Mouse (Mus musculus): ENCODE results near the gene Cav3. TPM values are rescaled to one million over a fixed set of nuclear protein-coding genes. Genes with fewer than 3 reads are reported as not detected.

Gene Cav3
- polyA plus RNA-seq, 1 experiment = not detected

DNA sequence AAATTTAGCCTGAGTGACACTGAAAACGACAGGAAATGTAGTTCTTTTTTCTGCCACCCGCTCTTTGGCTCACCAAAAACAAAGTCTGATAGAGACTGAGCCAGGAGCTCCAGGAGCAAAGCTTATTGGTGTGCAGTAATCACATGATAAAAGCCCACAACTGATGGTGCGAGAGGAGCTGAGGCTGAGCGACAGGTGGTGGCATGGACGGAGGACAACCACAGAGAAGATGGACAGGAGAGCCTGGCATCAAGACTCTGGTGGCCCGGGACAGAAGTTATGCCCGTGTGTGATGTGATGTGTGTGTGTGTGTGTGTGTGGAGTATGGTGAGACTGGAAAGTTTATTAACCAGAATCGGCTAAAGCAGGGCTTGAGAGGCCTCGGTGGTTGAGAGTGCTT lies 34.1 kb downstream of the Cav3 start:
- Histone ChIP-seq H3K9me3 (peaks cover 2% of the 10 kb centered on the region; the same call in 1 of the 2 replicates), H3K27me3 (replicated peaks) (peaks cover 49% of the 10 kb centered on the region), H3K36me3 (replicated peaks; ENCODE audit: low read length) (no peaks in the 10 kb centered on the region), H3K4me1 (peaks cover 26% of the 10 kb centered on the region), H3K4me3 (replicated peaks) (no peak overlapping the region)
- TF ChIP-seq GATA1 (IDR thresholded peaks at IDR 0.05; ENCODE audit: borderline replicate concordance, low read length) = no peak
- TF ChIP-seq FLI1 (IDR thresholded peaks at IDR 0.05; ENCODE audit: low read length) = no peak

- peaks cover 37% of the 10 kb centered on the region for H3K27me3 ChIP-seq (replicated peaks)
- H3K4me3 ChIP-seq (replicated peaks) = no peak overlapping the region
- H3K4me1 ChIP-seq = peaks cover 16% of the 10 kb centered on the region
- TF ChIP-seq GATA1 (IDR thresholded peaks at IDR 0.05; ENCODE audit: borderline replicate concordance, low read length) (no peak), FLI1 (IDR thresholded peaks at IDR 0.05; ENCODE audit: low read length) (no peak)
- no peaks in the 10 kb centered on the region for H3K9me3 ChIP-seq
- H3K36me3 ChIP-seq (replicated peaks; ENCODE audit: low read length) = no peaks in the 10 kb centered on the region
Measured at GRCm38 (mm10) chr6:112494620-112495081, 35.3 kb downstream of the Cav3 start.

DNA sequence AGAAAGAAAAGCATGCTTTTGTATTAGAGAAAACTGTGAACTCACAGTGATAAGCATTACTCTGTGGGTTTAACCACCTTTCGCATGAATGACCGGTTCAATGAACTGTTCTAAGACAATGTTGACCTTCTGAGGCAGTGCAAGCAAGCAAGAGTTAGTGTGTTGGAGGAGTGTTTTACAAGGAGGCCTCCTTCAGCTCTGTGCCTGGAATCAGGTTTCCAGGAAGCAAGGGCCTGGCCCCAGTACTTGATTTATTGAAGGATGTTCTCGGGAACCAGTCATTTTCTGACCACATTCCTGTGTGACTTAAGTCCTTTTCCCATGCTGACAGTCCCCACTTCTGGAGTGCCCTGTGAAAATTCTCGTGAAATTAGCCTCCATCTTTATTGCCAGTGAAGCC lies 35.9 kb downstream of the Cav3 start:
- Histone ChIP-seq H3K4me1 (peaks cover 11% of the 10 kb centered on the region), H3K27me3 (replicated peaks) (peaks cover 31% of the 10 kb centered on the region), H3K4me3 (replicated peaks) (no peak overlapping the region), H3K36me3 (replicated peaks; ENCODE audit: low read length) (no peaks in the 10 kb centered on the region), H3K9me3 (no peaks in the 10 kb centered on the region)
- TF ChIP-seq FLI1 (IDR thresholded peaks at IDR 0.05; ENCODE audit: low read length) = no peak
- no peak for TF ChIP-seq GATA1 (IDR thresholded peaks at IDR 0.05; ENCODE audit: borderline replicate concordance, low read length)

- TF ChIP-seq GATA1 (IDR thresholded peaks at IDR 0.05; ENCODE audit: borderline replicate concordance, low read length) (no peak), FLI1 (IDR thresholded peaks at IDR 0.05; ENCODE audit: low read length) (no peak)
- H3K27me3 ChIP-seq (replicated peaks) = peaks cover 25% of the 10 kb centered on the region
- no peak overlapping the region for H3K4me3 ChIP-seq (replicated peaks)
- H3K36me3 ChIP-seq (replicated peaks; ENCODE audit: low read length) = no peaks in the 10 kb centered on the region
- peaks cover 8% of the 10 kb centered on the region for H3K4me1 ChIP-seq
- no peaks in the 10 kb centered on the region for H3K9me3 ChIP-seq
Measured at GRCm38 (mm10) chr6:112496291-112497060, 37.2 kb downstream of the Cav3 start.

DNA sequence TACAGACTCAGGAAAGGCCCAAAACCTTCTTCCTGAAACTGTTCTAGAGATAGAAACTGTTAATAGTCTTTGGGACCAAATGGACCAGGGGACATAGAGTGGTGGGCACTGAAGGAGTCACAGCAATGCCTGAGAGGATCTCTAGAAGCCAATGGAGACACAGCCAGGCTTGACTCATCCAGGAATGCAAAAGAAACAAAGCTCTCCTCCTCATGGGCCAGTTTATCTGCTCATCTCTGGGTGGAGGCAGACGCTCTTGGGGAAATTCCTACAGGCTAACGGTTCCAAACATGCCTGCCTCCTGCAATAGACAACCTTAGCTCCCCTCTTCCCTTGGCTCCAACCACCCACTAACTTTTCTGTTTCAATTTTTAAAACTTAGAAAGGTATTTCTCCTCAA lies 38.2 kb downstream of the Cav3 start:
- no peaks in the 10 kb centered on the region for H3K36me3 ChIP-seq (replicated peaks; ENCODE audit: low read length)
- peaks cover 8% of the 10 kb centered on the region for H3K4me1 ChIP-seq
- H3K9me3 ChIP-seq = no peaks in the 10 kb centered on the region
- TF ChIP-seq FLI1 (IDR thresholded peaks at IDR 0.05; ENCODE audit: low read length) (no peak), GATA1 (IDR thresholded peaks at IDR 0.05; ENCODE audit: borderline replicate concordance, low read length) (no peak)
- peaks cover 16% of the 10 kb centered on the region for H3K27me3 ChIP-seq (replicated peaks)
- no peak overlapping the region for H3K4me3 ChIP-seq (replicated peaks)

GRCm38 (mm10) chr6:112498716-112499115 lies 39.4 kb downstream of the Cav3 start:
- Histone ChIP-seq H3K36me3 (replicated peaks; ENCODE audit: low read length) (no peaks in the 10 kb centered on the region), H3K27me3 (replicated peaks) (peaks cover 4% of the 10 kb centered on the region), H3K9me3 (no peaks in the 10 kb centered on the region), H3K4me1 (peaks cover 8% of the 10 kb centered on the region), H3K4me3 (replicated peaks) (no peak overlapping the region)
- TF ChIP-seq FLI1 (IDR thresholded peaks at IDR 0.05; ENCODE audit: low read length) = no peak
- TF ChIP-seq GATA1 (IDR thresholded peaks at IDR 0.05; ENCODE audit: borderline replicate concordance, low read length) = no peak

DNA sequence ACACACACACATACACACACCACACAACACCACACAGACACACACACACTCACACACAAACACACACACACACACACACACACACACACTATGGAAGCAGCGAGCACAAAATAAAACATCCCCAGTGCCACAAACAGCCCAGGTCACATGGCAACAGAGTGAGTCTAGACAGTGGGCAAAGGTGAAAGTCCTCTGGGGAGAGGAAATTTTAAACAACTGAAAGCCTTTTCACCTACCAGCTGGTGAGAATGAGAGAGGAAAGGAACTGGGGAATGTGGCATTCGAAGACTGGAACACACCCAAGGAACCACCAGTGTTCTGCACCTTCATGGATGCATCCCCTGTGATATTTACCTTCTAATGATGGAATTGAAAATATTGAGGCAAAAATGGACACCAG lies 40.2 kb downstream of the Cav3 start:
- TF ChIP-seq GATA1 (IDR thresholded peaks at IDR 0.05; ENCODE audit: borderline replicate concordance, low read length) (no peak), FLI1 (IDR thresholded peaks at IDR 0.05; ENCODE audit: low read length) (no peak)
- no peaks in the 10 kb centered on the region for H3K9me3 ChIP-seq
- H3K27me3 ChIP-seq (replicated peaks) = peaks cover 4% of the 10 kb centered on the region

DNA sequence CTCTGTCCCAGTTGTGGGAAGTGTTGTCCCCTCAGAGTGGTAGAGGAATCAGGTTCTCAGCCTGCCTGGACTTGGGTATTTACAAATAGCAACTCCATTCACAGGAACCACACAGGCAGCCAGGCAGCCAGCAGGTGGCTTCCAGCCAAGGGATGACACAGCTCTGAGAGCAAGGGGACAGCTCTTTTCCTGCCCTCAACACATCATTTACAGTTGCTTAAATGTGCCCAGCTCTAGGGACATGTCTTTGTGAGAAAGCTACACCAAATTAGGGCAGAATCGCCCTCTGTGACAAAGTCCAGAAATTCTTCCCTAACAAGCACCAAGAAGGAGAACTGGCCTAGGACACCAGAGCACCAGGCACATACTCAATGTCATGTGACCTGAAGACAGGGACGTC lies 41.9 kb downstream of the Cav3 start:
- Histone ChIP-seq H3K4me3 (replicated peaks) (no peak overlapping the region), H3K36me3 (replicated peaks; ENCODE audit: low read length) (no peaks in the 10 kb centered on the region), H3K4me1 (peaks cover 5% of the 10 kb centered on the region), H3K27me3 (replicated peaks) (peaks cover 4% of the 10 kb centered on the region), H3K9me3 (no peaks in the 10 kb centered on the region)
- no peak for TF ChIP-seq FLI1 (IDR thresholded peaks at IDR 0.05; ENCODE audit: low read length)
- TF ChIP-seq GATA1 (IDR thresholded peaks at IDR 0.05; ENCODE audit: borderline replicate concordance, low read length) = no peak

More for the DNA sequence above, 40.2 kb downstream of the Cav3 start:
- H3K36me3 ChIP-seq (replicated peaks; ENCODE audit: low read length) = no peaks in the 10 kb centered on the region
- H3K4me3 ChIP-seq (replicated peaks) = no peak overlapping the region
- H3K4me1 ChIP-seq = peaks cover 8% of the 10 kb centered on the region

GRCm38 (mm10) chr6:112507617-112508016 lies 48.3 kb downstream of the Cav3 start:
- H3K4me1 ChIP-seq = peaks cover 7% of the 10 kb centered on the region
- 0 out of 2 replicates have a peak, but pooled peaks cover 4% of the 10 kb centered on the region for H3K9me3 ChIP-seq
- H3K4me3 ChIP-seq (replicated peaks) = no peak overlapping the region
- no peaks in the 10 kb centered on the region for H3K27me3 ChIP-seq (replicated peaks)
- no peak for TF ChIP-seq GATA1 (IDR thresholded peaks at IDR 0.05; ENCODE audit: borderline replicate concordance, low read length)
- no peak for TF ChIP-seq FLI1 (IDR thresholded peaks at IDR 0.05; ENCODE audit: low read length)
- H3K36me3 ChIP-seq (replicated peaks; ENCODE audit: low read length) = no peaks in the 10 kb centered on the region

- 0 out of 2 replicates have a peak, but pooled peaks cover 4% of the 10 kb centered on the region for H3K9me3 ChIP-seq
- no peak for TF ChIP-seq GATA1 (IDR thresholded peaks at IDR 0.05; ENCODE audit: borderline replicate concordance, low read length)
- TF ChIP-seq FLI1 (IDR thresholded peaks at IDR 0.05; ENCODE audit: low read length) = no peak
- no peaks in the 10 kb centered on the region for H3K27me3 ChIP-seq (replicated peaks)
- H3K4me1 ChIP-seq = peaks cover 7% of the 10 kb centered on the region
- no peak overlapping the region for H3K4me3 ChIP-seq (replicated peaks)
- no peaks in the 10 kb centered on the region for H3K36me3 ChIP-seq (replicated peaks; ENCODE audit: low read length)
Measured at GRCm38 (mm10) chr6:112509590-112510131, 50.4 kb downstream of the Cav3 start.

Data from megakaryocyte, embryonic 14.5 days (primary cell).